8 mouse cellular contexts compared by ENCODE assay signal in the genomic region with DNA sequence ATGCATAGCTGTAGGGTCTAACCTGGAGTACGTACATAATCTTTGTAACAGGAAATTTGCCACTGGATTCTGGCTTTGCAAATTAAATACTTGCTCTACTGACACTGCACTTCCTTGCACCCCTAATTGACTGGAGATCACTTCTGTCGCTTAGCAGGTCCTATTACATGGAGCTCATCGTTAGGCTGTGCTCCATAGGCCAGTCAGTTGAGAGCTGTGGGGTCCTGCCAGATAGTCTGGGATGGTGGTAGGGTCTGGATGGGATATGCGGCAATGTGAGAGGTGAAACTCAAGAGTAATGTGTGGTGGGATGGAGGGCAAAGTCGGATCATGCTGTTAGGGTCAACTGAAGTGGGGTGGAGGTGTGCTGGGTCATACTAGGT. TPM values are rescaled to one million over a fixed set of nuclear protein-coding genes. Genes with fewer than 3 reads are reported as not detected.
DNase-seq lines count a peak whose midpoint lies in the region; ATAC-seq and TF ChIP-seq lines count a peak whose summit lies in the region.

No protein-coding gene starts in this region.

- no peak overlapping the region for H3K27ac ChIP-seq in layer of hippocampus, adult 2 months
- H3K27ac ChIP-seq in hindbrain, embryonic 13.5 days = no peak overlapping the region
- H3K27ac ChIP-seq in midbrain, embryonic 14.5 days (replicated peaks; ENCODE audit: low read depth, low read length) = no peak overlapping the region

- 17% methylated on average over 5 of the region's 5 CpGs for WGBS in hindbrain, embryonic 13.5 days
- 16% methylated on average over 5 of the region's 5 CpGs for WGBS in midbrain, embryonic 14.5 days

- ATAC-seq in hindbrain, embryonic 13.5 days (ENCODE audit: low FRiP score) = peak; percentile 63
- ATAC-seq in midbrain, embryonic 14.5 days (ENCODE audit: low FRiP score, low TSS enrichment) = peak; percentile 16; the same call in 1 of the 2 replicates
- ATAC-seq in inflammation-experienced regulatory T-cells, adult 6 months = no peak

- H3K4me2 ChIP-seq in hindbrain, embryonic 13.5 days = peak overlapping the region; percentile 83
- H3K4me2 ChIP-seq in midbrain, embryonic 14.5 days (ENCODE audit: low read length) = peak overlapping the region; percentile 86

- H3K9ac ChIP-seq in hindbrain, embryonic 13.5 days = peak overlapping the region; percentile 83
- H3K9ac ChIP-seq in midbrain, embryonic 14.5 days (replicated peaks; ENCODE audit: low read length) = peak overlapping the region; percentile 74

- H3K4me1 ChIP-seq in hindbrain, embryonic 13.5 days (replicated peaks) = peaks cover 17% of the 10 kb centered on the region
- H3K4me1 ChIP-seq in midbrain, embryonic 14.5 days (ENCODE audit: control insufficient read depth, insufficient read depth, low read length) = peaks cover 8% of the 10 kb centered on the region; the same call in 1 of the 2 replicates

- H3K4me3 ChIP-seq in layer of hippocampus, adult 2 months = peak overlapping the region; percentile 84
- H3K4me3 ChIP-seq in hindbrain, embryonic 13.5 days = peak overlapping the region; percentile 73
- H3K4me3 ChIP-seq in midbrain, embryonic 14.5 days (replicated peaks; ENCODE audit: low read depth, low read length) = peak overlapping the region; percentile 74

- H3K36me3 ChIP-seq in hindbrain, embryonic 13.5 days = peaks cover 26% of the 10 kb centered on the region
- H3K36me3 ChIP-seq in midbrain, embryonic 14.5 days (ENCODE audit: control insufficient read depth, insufficient read depth, low read length) = peaks cover 29% of the 10 kb centered on the region

- no peaks in the 10 kb centered on the region for H3K27me3 ChIP-seq in hindbrain, embryonic 13.5 days
- H3K27me3 ChIP-seq in midbrain, embryonic 14.5 days (ENCODE audit: control insufficient read depth, insufficient read depth, low read length) = no peaks in the 10 kb centered on the region

- H3K9me3 ChIP-seq in hindbrain, embryonic 13.5 days = no peaks in the 10 kb centered on the region
- no peaks in the 10 kb centered on the region for H3K9me3 ChIP-seq in midbrain, embryonic 14.5 days (ENCODE audit: control insufficient read depth, low read length)

- no peak for DNase-seq in layer of hippocampus, adult 2 months (ENCODE audit: low spot score in 2 of 2)
- DNase-seq in layer of hippocampus, adult 18-20 months (ENCODE audit: low spot score in 2 of 2) = no peak
- peak; percentile 22 for DNase-seq in c-Kit-positive CD71-positive TER-119-negative erythroid progenitor cells, embryonic 14.5 days (ENCODE audit: low read depth)
- no peak for DNase-seq in midbrain, embryonic 14.5 days
- DNase-seq in left cerebral cortex, adult 11 months (ENCODE audit: low spot score) = no peak
- no peak for DNase-seq in adrenal gland, postnatal 25 days

- no peak for TF ChIP-seq CTCF in layer of hippocampus, adult 2 months (conservative IDR thresholded peaks at IDR 0.05)

RNA-seq across cellular contexts. Expression of a gene that starts 0.7 kb away (rescaled TPM):
- under 1 TPM; 0.49 to 0.76 TPM for total RNA-seq in layer of hippocampus, adult 2 months (2021)
- under 1 TPM; 0.48 to 0.87 TPM for total RNA-seq in layer of hippocampus, adult 18-20 months (2021)
- 14.0 and 15.2 TPM in 2 replicates for polyA plus RNA-seq in hindbrain, embryonic 13.5 days (2015; fragmentation: Nextera tagmentation; extraction: Ambion mirVana)
- polyA plus RNA-seq in midbrain, embryonic 14.5 days (2014; fragmentation: Nextera tagmentation; extraction: Ambion mirVana) = 10.1 and 13.9 TPM in 2 replicates
- 10 to 100 TPM in 1 of 3 experiments, 1 to 10 TPM in 2; 2.5 to 17.3 (median 4.5) TPM for polyA plus RNA-seq in inflammation-experienced regulatory T-cells, adult 6 months (2017; shearing (Covaris generic))
- 1.4 and 3.3 TPM in 2 replicates for total RNA-seq in adrenal gland, postnatal 25 days (2021)

RNA-seq across cellular contexts. Expression of a gene that starts 0.7 kb away (rescaled TPM):
- 100 to 1,000 TPM; 114 to 139 TPM for total RNA-seq in layer of hippocampus, adult 2 months (2021)
- total RNA-seq in layer of hippocampus, adult 18-20 months (2021) = 100 to 1,000 TPM in 1 of 2 experiments, 10 to 100 TPM in 1; 99.3 to 106 TPM
- polyA plus RNA-seq in hindbrain, embryonic 13.5 days (2015; fragmentation: Nextera tagmentation; extraction: Ambion mirVana) = 98.9 and 105 TPM in 2 replicates
- 86.8 and 93.4 TPM in 2 replicates for polyA plus RNA-seq in midbrain, embryonic 14.5 days (2014; fragmentation: Nextera tagmentation; extraction: Ambion mirVana)
- polyA plus RNA-seq in inflammation-experienced regulatory T-cells, adult 6 months (2017; shearing (Covaris generic)) = 10 to 100 TPM; 62.6 to 78.6 (median 69.0) TPM
- 29.2 and 37.5 TPM in 2 replicates for total RNA-seq in adrenal gland, postnatal 25 days (2021)

RNA-seq across cellular contexts. Expression of a gene that starts 26.7 kb away (rescaled TPM):
- total RNA-seq in layer of hippocampus, adult 2 months (2021) = not detected
- not detected for total RNA-seq in layer of hippocampus, adult 18-20 months (2021)
- not detected in 2 replicates for polyA plus RNA-seq in hindbrain, embryonic 13.5 days (2015; fragmentation: Nextera tagmentation; extraction: Ambion mirVana)
- polyA plus RNA-seq in midbrain, embryonic 14.5 days (2014; fragmentation: Nextera tagmentation; extraction: Ambion mirVana) = not detected in 2 replicates
- not detected for polyA plus RNA-seq in inflammation-experienced regulatory T-cells, adult 6 months (2017; shearing (Covaris generic))
- total RNA-seq in adrenal gland, postnatal 25 days (2021) = not detected in 2 replicates
